Mouse (Mus musculus) left cerebral cortex, adult 2 months (tissue): ENCODE results near the gene Tuba3b. TPM values are rescaled to one million over a fixed set of nuclear protein-coding genes. Genes with fewer than 3 reads are reported as not detected.

Experiments
- DNase-seq, 2 experiments: peaks; one replicate each; pipeline ENCODE4 v3.0.0; 2021 to 2022; ENCODE audit warnings: low spot score in 2 of 2, mixed read lengths in 1 of 2; ENCODE audit errors: extremely low spot score in 1 of 2
- H3K27ac ChIP-seq: fragments of 200-600 bp; 2 replicates; pipeline ENCODE4 v1.8.1; 2022
- H3K4me3 ChIP-seq: fragments of 200-600 bp; 2 replicates; pipeline ENCODE4 v1.8.1; 2022
- CTCF ChIP-seq: fragments of 200-600 bp; IDR thresholded peaks from 2 replicates; pipeline ENCODE4 v1.8.1; 2022; ENCODE audit warnings: antibody characterized with exemption, mild to moderate bottlenecking, moderate library complexity
- intact Hi-C: fragments of 180-260 bp; cut with DNase I; formaldehyde crosslinking; loops from one replicate; pipeline ENCODE4 v1.15.1; 2025
- total RNA-seq, 2 experiments: library from RNA; stranded (reverse); gene quantifications; 2 replicates each; pipeline ENCODE4 v1.2.3; 2021

Tuba3b gene
- total RNA-seq, 2 experiments from 2014 or later = not detected

DNA sequence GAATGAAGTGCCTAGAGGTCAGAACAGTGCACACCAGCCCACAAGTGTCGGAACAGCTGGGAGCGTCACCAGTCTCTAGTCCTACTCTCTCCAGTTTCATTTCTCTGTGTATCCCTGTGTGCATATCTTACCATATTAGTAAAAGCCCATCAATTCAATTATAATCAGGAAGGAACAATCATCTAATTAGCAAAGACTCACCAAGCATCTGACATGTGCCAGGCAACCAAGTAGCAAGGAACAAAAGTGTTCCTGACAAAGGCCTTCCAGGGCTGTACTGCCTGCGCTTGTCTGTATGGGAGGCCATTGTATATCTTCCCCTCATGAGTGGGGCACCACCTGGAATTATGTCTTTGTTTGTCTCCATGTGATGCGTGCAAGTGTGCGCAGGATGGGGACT is 4.7 kb upstream of the Tuba3b start:
- no peak for DNase-seq
- no peak overlapping the region for H3K27ac ChIP-seq
- no peak for TF ChIP-seq CTCF
- intact Hi-C loops = no loop called here
- no peak overlapping the region for H3K4me3 ChIP-seq

DNA sequence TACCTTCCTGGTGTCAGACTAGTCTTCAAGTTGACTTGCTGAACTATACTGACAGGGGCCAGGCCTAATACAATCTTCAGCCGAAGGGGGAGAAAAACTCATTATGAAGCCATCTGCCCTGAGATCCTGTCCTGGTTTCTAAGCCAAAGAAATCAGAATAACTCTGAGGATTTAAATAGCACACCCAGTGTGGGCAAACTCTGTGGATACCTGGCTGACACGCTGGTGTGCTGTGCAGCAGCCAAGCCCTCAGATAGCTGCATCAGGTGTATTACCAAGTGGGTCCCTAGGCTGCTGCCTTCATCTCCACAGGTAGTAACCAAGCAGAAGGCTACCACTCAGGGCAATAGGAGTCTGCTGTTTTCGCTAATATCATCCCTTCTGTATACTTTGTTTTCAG is 2.9 kb upstream of the Tuba3b start:
- intact Hi-C loops = no loop called here

DNA sequence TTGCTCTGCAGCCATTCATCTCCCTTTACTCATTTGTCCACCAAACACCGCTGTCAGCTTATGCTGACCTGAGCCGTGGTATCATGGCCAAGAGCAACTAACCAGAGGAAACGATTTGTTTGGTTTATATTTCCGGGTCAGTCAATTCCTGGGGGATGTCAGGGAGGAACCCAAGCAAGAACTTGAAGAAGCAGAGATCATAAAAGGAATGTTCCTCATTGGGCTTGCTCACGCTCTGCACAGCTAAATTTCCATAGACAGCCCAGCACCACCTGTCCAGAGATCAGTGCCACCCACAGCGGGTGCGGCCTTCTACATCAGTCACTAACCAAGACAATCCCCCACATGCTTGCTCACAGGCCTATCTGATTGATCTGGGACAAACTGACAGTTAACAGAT is 1.3 kb upstream of the Tuba3b start, which contains the start of gene Lmntd1:
TSS of gene Lmntd1 (minus strand) at position 101 of the 400 bp plus-strand sequence.
- no peak within 1 kb of the TSS for H3K4me3 ChIP-seq
- intact Hi-C loops = no loop called here
- TF ChIP-seq CTCF = no peak
- DNase-seq = no peak
- H3K27ac ChIP-seq = no peak within 1 kb of the TSS

More for the DNA sequence above, 2.9 kb upstream of the Tuba3b start:
- H3K4me3 ChIP-seq = no peak overlapping the region
- TF ChIP-seq CTCF = no peak
- no peak for DNase-seq
- no peak overlapping the region for H3K27ac ChIP-seq

DNA sequence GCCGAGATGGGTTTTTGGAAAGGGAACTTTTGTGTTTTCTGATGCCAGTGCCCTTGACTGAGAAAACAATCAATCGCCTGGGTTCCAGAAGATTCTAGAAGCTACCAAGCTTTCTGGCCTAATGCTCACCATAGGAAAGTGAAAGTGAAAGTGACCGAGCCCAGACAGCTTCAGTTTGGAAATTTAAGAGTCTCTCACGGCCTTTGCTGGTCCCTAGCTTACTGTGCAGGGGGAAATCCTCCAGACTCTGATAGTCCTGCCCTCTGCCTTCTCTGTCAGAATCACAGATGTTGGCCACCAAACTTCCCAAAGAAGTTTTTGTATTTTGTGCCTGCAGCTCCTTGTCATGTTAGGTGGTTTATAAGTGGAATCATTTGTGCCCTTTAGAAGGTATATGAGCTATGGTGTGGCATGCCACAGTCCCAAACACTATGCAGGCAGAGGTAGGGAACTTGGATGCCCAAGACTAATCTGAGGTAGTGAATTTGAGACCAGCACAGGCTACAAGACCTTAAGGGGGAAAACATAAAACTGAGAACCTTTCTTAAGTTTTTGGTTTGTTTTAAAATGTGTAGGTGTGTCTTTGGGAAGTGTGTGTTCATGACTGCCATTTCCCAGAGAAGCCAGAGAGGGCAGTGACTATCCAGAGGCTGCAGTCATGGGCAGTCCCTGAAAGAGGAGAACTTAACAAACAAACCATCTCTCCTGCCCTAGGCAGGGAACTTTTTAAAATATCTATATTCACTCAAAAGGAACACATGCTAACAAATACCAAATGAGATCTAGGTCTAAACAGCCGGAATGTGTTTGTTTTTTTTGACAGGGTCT is 1.1 kb downstream of the Tuba3b start:
- Histone ChIP-seq H3K27ac (no peak overlapping the region), H3K4me3 (no peak overlapping the region)
- intact Hi-C loops = no loop called here
- no peak for TF ChIP-seq CTCF
- no peak for DNase-seq

DNA sequence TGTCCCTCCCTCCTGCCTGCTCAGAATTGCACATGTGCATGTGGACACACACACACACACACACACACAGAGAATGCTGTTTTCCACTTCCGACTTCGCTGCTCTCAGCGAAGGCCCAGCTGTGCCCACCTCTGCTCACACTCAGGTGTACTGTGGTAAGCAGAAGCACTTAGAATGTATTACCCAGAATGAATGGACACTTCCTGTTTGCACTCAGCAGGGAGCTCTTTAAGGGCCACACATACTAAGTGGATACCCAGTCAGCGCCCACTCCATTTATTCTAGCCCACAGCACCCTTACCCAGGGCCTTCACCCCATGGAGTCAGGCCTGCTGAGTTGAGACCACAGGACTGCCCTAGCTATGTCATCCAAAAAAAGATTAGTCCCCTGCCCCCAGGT is 7.6 kb downstream of the Tuba3b start:
- Histone ChIP-seq H3K4me3 (no peak overlapping the region), H3K27ac (no peak overlapping the region)
- DNase-seq = no peak
- intact Hi-C loops = no loop called here
- TF ChIP-seq CTCF = no peak

DNA sequence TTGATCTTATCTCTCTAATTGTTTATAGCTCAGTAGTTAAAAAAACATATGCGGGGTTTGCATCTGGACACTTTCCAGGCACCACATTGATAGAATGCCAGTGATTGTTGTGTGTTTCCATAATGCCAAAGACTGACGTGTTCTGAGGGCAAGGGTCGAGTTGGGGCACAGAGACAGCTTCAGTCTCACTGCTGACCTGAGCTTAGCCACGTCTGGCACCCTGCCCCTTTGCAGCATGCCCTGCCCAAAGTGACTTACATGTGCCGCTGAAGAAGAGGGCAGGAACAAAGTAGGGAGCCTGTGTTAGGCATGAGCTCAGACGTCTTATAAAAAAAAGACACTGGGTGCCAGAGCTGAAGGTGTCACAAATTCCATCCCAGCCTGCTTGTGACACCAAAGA is 14.7 kb downstream of the Tuba3b start:
- Histone ChIP-seq H3K27ac (no peak overlapping the region), H3K4me3 (no peak overlapping the region)
- intact Hi-C loops = no loop called here
- no peak for TF ChIP-seq CTCF
- no peak for DNase-seq

DNA sequence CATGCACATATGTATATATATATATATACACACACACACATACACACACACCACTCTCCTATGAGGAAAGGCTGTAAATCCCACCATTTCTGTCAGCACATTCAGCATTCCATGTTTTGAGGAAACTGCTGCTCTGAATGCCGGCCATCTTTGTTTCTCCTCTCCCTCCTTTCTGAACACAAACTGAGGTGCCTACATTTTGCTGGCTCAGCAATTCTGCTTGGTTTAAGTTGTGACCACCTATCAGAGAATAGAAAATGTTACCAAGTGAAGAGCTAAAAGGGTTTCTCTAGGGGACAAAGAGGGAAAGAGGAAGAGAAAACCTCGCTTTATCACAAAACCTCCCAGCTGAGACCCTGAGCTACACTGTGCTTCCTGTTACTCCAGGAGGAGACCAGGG is 18.9 kb downstream of the Tuba3b start:
- no peak for DNase-seq
- H3K27ac ChIP-seq = no peak overlapping the region
- H3K4me3 ChIP-seq = no peak overlapping the region
- TF ChIP-seq CTCF = no peak
- intact Hi-C loops = no loop called here

DNA sequence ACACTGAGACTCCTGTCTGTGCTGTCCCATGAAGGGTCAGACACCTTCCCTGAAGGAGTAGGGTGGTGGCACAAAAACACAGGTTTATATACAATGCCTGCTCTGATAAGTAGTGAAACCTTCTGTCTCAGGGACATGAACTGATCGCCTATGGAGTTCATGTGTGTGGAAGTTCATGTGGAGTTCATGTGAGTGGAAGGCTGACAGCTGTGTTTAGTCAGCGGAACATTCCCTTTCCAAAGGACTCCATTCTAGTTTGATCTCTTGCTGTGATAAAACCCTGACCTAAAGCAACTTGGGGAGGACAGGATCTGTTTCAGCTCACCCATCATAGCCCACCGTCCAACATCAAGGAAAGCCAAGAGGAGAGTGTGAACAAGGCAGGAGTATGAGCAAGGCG is 21.1 kb downstream of the Tuba3b start:
- TF ChIP-seq CTCF = no peak
- DNase-seq = no peak
- Histone ChIP-seq H3K27ac (no peak overlapping the region), H3K4me3 (no peak overlapping the region)
- intact Hi-C loops = no loop called here

DNA sequence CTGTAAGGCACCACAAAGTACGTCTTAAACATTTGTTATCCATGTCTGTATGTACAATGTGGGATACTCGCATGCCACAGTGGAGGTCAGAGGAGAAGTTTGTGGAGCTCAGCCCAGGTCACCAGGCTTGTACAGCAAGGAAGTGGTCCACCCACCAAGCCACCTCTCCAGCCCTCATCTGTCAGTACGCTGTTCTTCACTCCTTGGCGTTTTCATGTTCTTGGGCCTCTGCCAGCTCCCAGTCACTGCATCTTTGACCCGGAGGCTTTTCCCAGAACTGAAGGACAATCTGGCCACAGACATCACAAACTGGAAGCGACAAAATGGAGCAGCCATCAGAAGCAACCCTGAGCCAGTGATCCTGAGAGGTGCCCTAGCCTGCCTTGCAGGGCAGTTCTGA is 22.7 kb downstream of the Tuba3b start:
- no peak for DNase-seq
- intact Hi-C loops = no loop called here
- no peak overlapping the region for H3K27ac ChIP-seq
- no peak for TF ChIP-seq CTCF
- H3K4me3 ChIP-seq = no peak overlapping the region

DNA sequence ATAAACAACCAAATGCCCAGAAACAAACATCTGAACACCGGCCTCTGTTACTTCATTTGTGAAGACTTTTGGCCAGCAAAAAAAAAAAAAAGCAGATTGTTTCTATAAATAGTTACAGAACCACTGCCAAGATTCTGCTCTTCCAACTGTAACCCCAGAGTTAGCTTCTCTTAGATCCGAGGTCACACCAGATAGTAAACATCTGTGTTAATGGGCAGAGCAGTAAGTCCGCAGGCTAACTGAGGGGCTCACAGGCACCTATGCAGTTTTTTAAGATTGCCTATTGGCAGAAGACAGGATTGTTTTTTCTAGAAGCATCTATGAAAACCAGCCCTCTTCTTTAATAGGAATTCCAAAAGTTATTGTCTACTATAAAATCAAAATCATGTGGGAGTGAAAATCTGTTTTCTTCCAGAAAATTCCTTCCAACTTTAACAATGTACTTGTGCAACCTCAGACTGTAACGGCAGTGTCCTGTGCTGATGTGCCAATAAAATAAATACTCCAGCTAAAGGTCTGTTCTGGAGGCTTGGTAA is 25.5 kb downstream of the Tuba3b start:
- no peak for DNase-seq
- no peak for TF ChIP-seq CTCF
- Histone ChIP-seq H3K4me3 (no peak overlapping the region), H3K27ac (no peak overlapping the region)
- intact Hi-C loops = no loop called here

DNA sequence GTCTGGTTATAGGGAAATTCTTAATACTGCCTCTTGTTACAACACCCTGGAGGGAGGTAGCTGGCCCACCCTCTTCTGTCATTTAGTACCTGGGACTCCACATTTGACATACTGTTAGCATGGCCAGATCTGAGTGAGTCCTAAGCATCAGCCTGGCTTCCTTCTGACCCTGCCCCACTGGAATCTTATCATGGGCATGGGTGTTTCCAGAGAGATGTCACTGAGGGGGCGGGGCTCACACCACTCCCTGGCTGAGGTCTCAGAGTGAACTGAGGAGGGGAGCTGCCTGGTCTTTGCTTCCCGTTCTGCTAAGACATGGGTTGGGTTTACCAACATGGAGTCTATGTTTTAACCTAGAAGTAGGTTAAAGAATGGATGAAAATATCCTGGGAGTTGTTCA is 36.4 kb downstream of the Tuba3b start:
- H3K27ac ChIP-seq = no peak overlapping the region
- intact Hi-C loops = no loop called here
- no peak for DNase-seq
- no peak overlapping the region for H3K4me3 ChIP-seq
- no peak for TF ChIP-seq CTCF

DNA sequence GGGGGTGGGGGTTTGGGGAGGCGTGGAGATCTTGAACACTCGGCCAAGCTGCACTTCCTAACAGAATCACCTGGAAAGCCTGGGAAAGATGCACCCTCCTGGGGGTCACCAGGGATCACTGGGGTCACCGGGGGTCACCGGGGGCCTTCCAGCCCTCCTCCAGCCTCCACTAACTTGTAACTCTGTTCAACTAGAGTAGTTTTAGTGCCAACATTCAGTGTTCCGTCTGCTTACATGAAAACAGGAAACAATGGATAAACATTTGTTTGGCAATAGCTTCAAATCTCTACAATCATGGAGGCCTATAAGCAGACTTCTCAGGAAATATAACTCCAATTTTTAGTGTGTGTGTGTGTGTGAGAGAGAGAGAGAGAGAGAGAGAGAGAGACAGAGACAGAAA is 37.4 kb downstream of the Tuba3b start:
- intact Hi-C loops = no loop called here
- Histone ChIP-seq H3K27ac (no peak overlapping the region), H3K4me3 (no peak overlapping the region)
- no peak for TF ChIP-seq CTCF
- no peak for DNase-seq

DNA sequence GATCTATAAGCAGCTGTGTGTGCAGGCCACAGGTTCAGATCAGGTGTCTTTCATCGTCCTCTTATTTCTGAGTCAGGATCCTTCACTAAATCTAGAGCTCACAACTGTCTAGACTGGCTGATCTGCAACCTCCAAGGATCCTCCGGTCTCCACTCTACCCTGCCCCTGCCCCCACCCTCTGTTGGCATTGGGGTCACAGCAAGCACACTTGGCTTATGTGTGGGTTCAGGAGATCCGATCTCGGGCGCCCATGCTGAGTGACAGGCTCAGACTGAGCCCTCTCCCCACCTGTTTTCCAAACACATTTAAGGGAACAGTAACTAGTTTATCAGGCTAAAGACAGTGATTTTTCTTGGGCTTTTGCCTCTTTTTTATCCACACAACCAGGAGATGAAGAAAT is 38.1 kb downstream of the Tuba3b start:
- no peak for TF ChIP-seq CTCF
- Histone ChIP-seq H3K27ac (no peak overlapping the region), H3K4me3 (no peak overlapping the region)
- no peak for DNase-seq
- intact Hi-C loops = no loop called here
